Mouse (Mus musculus): ENCODE measurements around the gene Cphx3. TPM values are rescaled to one million over a fixed set of nuclear protein-coding genes. Genes with fewer than 3 reads are reported as not detected.
"Not testable (repeated sequence)": the region's sequence is repeated elsewhere in the genome, so short reads cannot be mapped to it uniquely, and the experiment has no call there.

The Cphx3 gene
- total RNA-seq, 2 experiments from 2014 or later = not detected

DNA sequence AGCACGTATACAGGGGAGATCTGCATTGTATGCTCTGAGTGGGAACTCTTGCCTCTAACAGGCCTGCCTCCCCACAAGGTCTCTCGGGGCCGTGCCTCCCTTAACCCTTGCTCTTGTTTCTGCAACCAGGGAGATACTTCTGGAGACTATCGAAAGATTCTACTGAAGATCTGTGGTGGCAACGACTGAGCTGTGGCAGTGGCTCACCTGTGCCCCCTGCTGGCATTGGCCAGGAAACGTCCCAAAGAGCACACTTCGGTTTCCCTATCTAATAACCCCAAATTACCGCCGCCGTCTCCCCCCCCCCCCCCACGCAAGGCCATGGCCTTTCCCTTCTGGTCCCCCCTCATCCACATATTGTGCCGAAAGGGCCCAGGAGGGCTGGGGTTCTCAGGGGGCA is 83.2 kb downstream of the Cphx3 start:
- DNase-seq; intact Hi-C loops (cut with DNase I): not testable (repeated sequence)

DNA sequence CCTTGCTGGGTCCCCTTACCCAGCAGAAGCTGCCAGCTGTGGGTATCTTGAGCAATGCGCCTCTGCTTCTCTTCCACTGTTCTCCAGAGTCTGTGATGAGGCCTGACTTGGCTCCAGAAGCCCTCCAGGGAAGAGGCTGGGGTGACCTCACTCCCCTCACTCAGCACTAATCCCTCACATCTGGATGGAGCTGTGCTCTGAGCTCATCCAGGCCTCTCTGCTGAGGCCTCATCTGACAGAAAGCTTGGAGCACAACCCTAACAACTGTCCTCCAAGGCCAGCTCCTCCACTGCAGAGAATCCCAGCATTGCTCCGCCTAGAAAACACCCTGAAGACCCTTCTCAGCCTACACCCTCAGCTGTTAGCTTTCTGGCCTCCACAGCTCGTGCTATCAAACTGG is 91.9 kb downstream of the Cphx3 start:
- intact Hi-C loops (cut with DNase I); DNase-seq: not testable (repeated sequence)

DNA sequence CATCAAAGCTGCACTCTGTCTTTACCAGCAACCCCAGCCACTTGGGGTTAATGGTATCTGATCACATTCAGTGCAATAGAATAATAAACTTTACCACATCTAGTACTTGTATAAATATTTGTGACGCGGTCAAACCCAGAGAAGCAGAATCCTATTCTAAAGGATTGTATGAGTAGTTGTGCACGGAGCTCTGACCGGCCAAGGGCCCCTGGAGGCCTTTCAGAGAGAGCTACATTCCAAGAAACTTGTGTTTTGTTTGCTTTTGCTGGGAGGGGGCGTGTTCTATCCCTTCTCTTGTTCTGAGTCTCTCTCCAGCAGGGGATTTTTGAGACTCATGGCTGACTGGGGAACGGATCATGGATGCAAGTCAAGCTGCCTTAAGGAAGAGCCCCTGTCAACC is 92.9 kb downstream of the Cphx3 start:
- intact Hi-C loops (cut with DNase I) = not testable (repeated sequence)

DNA sequence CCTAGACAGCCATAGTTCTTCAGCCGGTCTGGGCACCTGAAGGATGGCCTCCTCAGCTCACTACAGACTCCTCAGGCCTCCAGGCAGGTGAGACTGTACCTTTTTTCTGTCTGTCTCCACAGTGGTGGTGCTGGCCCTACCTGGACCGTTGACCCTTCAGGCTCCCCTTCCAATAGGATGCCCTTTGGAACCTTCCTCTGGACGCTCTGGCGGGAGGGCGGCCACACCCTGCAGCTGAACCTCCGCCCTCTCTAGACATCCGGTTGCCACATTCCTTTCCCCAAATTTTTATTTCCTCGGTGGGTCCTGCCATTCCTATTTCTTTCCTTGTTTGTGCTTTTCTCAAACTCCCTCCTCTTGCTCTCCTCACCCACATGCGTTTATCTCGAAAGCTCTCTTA is 99.6 kb downstream of the Cphx3 start:
- intact Hi-C loops (cut with DNase I); DNase-seq: not testable (repeated sequence)

More for the DNA sequence above, 92.9 kb downstream of the Cphx3 start:
- not testable (repeated sequence) for DNase-seq

DNA sequence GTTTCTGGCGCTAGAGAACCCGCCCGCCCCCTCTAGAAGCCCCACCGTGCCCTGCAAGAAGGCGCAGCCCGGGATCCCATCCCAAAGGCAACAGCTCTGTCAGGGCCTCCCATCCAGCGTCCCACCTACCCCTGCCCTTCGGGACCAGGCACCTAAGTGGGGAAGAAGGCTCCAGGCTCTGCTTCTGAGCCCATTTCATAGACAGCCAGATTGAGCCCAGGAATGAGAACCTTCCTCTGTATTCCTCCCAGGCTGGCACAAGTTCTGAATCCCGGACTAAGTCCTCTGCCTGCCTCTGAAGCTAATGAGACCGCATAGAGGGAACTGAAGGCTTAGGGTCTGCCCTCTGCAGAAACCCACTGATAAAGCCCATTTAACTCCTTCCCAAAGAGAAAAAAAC is 100.3 kb downstream of the Cphx3 start, which contains the start of gene Plac9b:
Gene Plac9b, minus strand, starts transcription at position 101 of the 400 bp plus-strand sequence.
- intact Hi-C loops (cut with DNase I); DNase-seq: not testable (repeated sequence)

DNA sequence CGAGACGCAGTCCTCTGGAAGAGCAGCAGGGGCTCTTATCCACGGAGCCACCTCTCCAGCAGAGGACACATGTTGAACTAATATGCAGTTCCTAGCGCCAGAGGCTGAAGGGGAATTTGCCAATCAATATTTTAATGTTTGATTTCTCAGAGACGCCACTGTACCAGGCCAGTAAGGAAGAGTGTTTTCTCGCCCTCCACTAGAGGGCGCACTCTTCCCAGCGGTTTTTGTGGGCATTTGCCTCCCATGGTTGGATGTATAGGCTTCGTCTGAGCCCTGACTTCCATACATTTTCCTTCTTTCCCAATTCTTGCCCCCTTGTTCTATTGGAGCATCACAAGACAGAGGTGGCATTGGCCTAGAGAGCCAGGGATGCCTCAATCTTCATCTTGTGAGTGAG is 104.5 kb downstream of the Cphx3 start:
- intact Hi-C loops (cut with DNase I); DNase-seq: not testable (repeated sequence)

DNA sequence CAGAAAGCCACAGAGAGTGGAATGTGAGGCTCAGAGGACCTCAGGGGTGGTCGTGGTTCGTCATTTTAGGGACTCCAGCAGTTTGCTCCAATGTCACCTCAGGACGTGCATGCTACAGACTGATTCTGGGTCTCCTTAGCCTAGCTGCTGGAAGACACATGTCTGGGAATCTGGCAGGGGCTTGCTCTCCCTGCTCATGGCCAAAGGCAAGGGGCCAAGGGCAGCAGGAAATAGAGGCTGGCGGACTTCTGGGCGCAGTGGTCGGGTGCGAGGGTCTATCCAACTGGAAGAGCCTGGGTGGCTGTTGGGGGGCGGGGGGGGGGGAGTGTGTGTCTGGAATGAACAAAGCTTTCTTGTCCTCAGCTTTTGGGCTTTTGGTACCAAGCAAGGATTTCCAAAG is 106.3 kb downstream of the Cphx3 start:
- intact Hi-C loops (cut with DNase I); DNase-seq: not testable (repeated sequence)

DNA sequence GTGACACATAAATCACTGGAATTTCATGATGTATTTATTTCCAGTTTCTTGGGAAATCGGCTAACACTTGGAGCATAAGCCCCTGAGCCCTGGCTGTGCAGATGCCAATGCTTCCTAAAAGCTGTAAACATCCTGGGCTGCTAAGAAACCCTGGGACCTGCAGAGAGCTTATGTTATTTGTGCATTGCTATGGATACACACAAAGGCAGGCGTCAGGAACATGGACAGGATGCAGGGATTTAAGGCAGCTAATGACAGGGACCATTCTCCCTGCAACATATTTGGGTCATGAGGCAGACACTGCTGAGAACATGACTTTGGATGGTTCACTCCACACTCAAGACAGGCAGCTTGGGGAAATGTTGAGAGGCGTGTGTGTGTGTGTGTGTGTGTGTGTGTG is 115.8 kb downstream of the Cphx3 start:
- intact Hi-C loops (cut with DNase I); DNase-seq: not testable (repeated sequence)

DNA sequence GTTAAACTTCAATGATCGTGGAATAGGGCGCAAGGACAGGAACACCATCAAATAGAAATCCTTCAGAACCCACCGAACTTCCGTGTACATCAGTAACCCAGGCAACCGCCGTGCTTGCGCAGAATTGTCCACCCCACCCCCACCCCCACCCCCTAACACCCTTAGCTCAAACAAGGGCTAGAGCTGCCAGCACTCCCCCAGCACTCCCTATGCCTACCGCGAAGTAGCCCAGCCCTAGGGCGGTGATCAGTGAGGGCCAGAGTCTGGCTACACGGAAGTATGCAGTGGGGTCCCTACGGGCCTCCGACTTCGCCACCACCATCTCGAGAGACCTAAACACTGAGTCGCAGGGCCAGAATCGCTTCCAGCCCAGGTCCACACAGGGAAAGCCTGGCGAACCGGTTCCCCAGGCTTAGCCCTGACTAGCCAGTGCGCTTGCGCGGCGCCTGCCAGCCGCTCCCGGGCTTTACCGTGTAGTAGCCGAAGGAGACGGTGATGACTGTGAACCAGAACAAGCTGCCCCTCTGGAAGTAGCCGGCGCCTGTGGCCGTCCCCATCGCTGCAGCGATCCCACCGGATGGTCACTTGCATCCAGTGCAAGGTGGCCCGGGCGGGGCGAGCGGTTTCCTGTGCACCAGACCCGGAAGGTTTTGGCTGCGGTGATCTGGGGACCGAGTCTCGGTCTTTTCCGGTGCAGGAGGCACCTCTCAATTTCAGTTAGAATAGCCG is 124.3 kb downstream of the Cphx3 start:
- intact Hi-C loops (cut with DNase I); DNase-seq: not testable (repeated sequence)

DNA sequence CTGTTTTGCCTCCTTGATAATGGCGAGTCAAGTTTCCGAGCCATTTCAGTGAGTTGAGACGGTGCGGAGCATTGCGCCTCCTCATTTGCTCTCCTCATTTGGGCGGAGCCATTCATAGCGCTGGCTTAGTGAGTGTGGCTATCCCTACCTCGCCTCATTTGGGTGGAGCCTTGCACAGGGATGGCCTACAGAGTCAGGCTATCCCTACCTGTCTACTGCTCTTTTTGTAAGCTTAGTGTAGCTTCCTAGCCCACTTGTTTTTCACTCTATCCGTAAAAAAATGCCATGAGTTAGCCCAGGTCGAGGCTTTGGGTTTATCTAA is 124.8 kb downstream of the Cphx3 start, which contains the start of gene Tmem254b:
Gene Tmem254b, minus strand, starts transcription at position 116 of the 322 bp plus-strand sequence.
- intact Hi-C loops (cut with DNase I); DNase-seq: not testable (repeated sequence)

DNA sequence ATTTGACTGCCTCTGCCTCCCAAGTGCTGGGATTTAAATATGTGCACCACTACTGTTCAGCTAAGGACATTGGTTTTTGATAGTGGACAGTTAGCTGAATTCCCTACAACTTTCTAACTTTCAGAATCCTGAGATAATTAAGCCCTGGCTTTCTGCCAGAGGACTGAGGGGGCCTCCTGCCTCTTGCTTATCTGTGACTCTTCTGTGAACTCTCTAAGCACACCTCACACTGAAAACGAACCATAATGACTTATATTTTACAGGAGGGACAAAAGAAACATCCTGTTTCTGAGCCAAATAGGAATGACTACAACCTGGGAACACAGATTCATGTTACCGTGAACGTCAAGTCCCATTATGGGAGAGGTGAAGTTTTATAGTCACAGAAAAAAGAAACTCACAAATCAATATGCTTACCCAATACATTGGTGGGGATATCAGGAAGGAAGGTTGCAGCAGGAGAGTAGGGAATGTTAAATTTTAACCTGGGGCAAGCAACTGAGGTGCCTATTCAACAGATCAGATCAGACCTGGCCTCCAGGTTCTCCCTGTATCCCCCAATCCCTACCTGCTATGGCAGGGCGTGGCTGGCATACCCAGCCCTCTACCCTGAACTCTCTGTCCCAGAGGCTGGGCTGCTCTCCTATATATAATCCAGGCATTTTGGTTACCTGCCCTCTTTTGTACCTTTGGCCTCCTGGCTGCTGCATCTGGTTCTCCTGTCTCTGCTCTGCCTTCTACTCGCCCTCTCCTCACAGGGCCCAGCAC is 134.3 kb downstream of the Cphx3 start:
- DNase-seq; intact Hi-C loops (cut with DNase I): not testable (repeated sequence)

DNA sequence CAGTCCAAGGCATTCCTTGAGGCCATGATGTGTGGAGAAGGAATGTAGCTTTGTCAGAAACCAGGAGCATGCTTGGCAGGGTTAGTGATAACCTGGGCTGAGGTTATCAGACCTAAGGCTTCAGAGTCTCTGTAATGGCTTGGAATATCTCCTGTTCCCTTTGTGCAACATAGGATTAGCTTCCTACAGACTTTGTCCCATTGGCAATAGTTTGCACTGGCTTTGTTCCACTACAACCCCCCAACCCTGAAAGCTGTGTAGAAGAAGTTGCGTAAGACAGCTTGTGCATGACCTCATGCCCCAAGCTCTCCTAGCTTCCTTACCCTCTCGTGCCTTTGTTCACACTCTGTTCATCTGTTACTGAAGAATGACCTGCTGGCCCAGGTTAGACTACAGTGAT is 155.1 kb downstream of the Cphx3 start:
- DNase-seq; intact Hi-C loops (cut with DNase I): not testable (repeated sequence)

DNA sequence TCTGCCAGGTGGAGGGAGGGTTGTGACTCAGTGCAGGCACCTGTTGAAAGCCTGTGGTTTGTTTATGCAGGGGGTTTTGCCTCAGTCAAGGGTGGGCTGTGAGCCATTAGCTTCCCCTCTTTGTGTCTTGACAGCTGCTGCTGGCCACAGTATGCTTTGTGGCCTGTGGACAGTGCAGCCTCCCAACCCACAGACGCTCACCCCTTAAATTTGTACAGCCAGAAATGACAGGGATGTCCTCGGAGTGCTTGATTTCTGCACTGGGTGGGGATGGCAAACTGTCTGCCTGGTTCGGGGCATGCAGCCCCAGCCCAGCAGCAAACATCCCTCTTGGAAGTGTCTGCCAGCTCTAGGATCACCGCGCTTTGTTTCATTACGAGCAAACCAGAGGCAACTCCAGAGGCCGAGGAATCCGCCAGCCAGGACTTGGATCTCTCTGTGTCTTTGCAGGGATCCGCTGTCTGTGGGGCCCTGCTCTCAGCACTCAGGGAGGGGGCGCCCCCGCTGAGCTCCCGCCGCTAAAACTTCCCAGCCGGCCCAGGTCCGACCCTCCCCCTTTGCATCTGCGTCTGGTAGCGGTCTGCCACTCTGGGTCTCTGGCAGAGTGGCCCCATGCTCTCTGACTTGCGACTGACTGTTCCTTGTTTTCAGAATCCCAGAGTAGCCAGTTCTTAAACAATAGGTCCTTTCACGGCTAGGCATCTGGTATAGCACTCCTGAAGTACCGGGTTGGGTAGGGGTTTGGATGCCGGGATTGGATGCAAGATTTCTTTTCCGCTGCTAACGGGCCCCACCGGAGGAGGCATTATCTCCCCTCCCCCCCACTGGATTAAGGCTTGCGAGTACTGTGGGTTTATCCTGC is 175.9 kb downstream of the Cphx3 start, which contains the start of gene Duxbl3:
Gene Duxbl3, plus strand, starts transcription at position 207 of the 862 bp plus-strand sequence.
- DNase-seq; intact Hi-C loops (cut with DNase I): not testable (repeated sequence)

DNA sequence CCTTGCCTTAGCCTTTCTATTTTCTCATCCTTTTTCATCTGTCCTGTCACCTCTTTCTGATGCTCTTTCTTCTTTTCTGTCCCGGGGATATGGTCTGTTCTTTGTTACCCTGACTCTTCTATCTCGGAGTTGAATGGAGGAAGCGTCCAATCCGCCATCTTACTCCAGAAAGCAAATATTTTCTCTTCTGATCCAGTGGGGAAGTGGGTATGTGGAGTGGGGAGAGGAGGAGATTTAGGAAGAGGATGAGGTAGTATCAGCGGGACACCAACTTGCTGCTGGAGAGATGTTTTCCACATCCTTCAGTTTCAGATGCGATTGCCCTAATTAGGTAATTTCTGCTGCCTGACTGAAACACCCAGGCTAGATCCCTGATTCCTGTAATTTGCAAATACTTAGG is 176.6 kb downstream of the Cphx3 start:
- intact Hi-C loops (cut with DNase I) = not testable (repeated sequence)

More for the DNA sequence above, 176.6 kb downstream of the Cphx3 start:
- DNase-seq = not testable (repeated sequence)

Other genes starting within 250 kb of the Cphx3 start
- gene Anxa11, start 240.1 kb upstream of the Cphx3 start, total RNA-seq (2021) = 10 to 100 TPM; 76.4 to 83.4 TPM
- 1 to 10 TPM; 4.0 to 6.3 TPM for gene Plac9a, start 179.2 kb upstream of the Cphx3 start, total RNA-seq (2021)
- 1 to 10 TPM; 2.4 to 3.0 TPM for gene Tmem254a, start 154.6 kb upstream of the Cphx3 start, total RNA-seq (2021)
- not detected for gene Cphx1, start 144.0 kb upstream of the Cphx3 start, total RNA-seq (2021)
- under 1 TPM; 0.17 to 0.62 TPM for gene Duxbl1, start 103.7 kb upstream of the Cphx3 start, total RNA-seq (2021)
- gene Gm9780, start 39.6 kb upstream of the Cphx3 start, total RNA-seq (2021) = 10 to 100 TPM; 32.2 to 33.7 TPM
- gene Tmem254c, start 14.9 kb upstream of the Cphx3 start, total RNA-seq (2021) = 10 to 100 TPM; 15.1 to 21.9 TPM
- not detected for gene Cphx2, start 781 bp upstream of the Cphx3 start, total RNA-seq (2021)
- under 1 TPM in 1 of 2 experiments, not detected in 1; 0.24 TPM for gene Duxbl2, start 36.1 kb downstream of the Cphx3 start, total RNA-seq (2021)
- gene Plac9b, start 100.2 kb downstream of the Cphx3 start, total RNA-seq (2021) = 10 to 100 TPM; 70.8 to 77.8 TPM
- gene Tmem254b, start 124.7 kb downstream of the Cphx3 start, total RNA-seq (2021) = 10 to 100 TPM in 1 of 2 experiments, 1 to 10 TPM in 1; 6.3 to 11.2 TPM
- gene Duxbl3, start 175.7 kb downstream of the Cphx3 start, total RNA-seq (2021) = 1 to 10 TPM; 1.4 to 1.5 TPM

Measured in heart, postnatal 10 days (tissue).